Mouse (Mus musculus): Measurements from ENCODE around the gene Akap13. TPM values are rescaled to one million over a fixed set of nuclear protein-coding genes. Genes with fewer than 3 reads are reported as not detected.

Akap13 gene
- polyA plus RNA-seq, 1 experiment from 2014 or later = 33.4 TPM

DNA sequence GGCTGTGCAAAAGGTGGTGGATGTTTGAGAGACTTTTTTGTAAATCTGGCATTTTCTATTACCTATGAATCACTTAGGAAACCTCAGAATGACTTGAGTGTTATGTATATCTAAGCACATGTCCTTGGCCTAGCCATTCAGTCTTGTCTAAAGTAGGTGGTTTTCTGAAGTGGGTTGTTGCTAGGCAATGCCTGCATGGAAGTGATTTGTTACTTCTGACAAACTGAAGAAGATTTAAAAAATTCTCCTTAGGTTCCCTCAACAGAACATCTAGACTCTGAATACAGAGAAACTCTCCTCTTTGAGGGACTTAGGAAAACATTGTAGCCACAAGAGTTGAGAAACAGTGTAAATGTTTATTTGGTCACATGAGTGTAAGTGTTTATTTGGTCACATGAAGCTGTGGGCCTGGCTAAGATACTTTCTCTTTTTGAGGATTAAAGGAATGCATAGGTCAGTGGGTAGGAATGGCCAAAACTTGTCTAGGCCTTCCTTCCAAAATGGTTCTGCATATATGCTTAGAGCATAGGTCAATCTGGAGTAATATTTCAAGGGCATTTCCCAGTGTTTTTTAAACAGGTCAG, 8.3 kb downstream of the Akap13 start:
- no peak for DNase-seq
- no peaks in the 10 kb centered on the region for H3K9me3 ChIP-seq (replicated peaks)
- peaks cover 9% of the 10 kb centered on the region for H3K4me1 ChIP-seq (replicated peaks)
- no peak overlapping the region for H3K4me3 ChIP-seq (replicated peaks)
- no peak overlapping the region for H3K9ac ChIP-seq
- no peaks in the 10 kb centered on the region for H3K36me3 ChIP-seq
- H3K4me2 ChIP-seq = no peak overlapping the region
- H3K27me3 ChIP-seq = no peaks in the 10 kb centered on the region
- no peak overlapping the region for H3K27ac ChIP-seq
- no peak for ATAC-seq (ENCODE audit: low read depth)

- 70% methylated on average over 7 of the region's 7 CpGs for WGBS (ENCODE audit: insufficient replicate concordance)
- Histone ChIP-seq H3K4me1 (replicated peaks) (peaks cover 11% of the 10 kb centered on the region), H3K27me3 (no peaks in the 10 kb centered on the region), H3K27ac (no peak overlapping the region), H3K9ac (no peak overlapping the region), H3K4me2 (no peak overlapping the region), H3K4me3 (replicated peaks) (no peak overlapping the region), H3K9me3 (replicated peaks) (no peaks in the 10 kb centered on the region), H3K36me3 (no peaks in the 10 kb centered on the region)
- no peak for DNase-seq
- no peak for ATAC-seq (ENCODE audit: low read depth)
Measured at GRCm38 (mm10) chr7:75467791-75468190, 12.5 kb downstream of the Akap13 start.

- Histone ChIP-seq H3K27ac (0 out of 2 replicates have a peak overlapping the region, but pooled peaks have one; percentile 23), H3K27me3 (no peaks in the 10 kb centered on the region), H3K9me3 (replicated peaks) (no peaks in the 10 kb centered on the region), H3K9ac (no peak overlapping the region), H3K36me3 (no peaks in the 10 kb centered on the region), H3K4me1 (replicated peaks) (peaks cover 15% of the 10 kb centered on the region), H3K4me2 (no peak overlapping the region), H3K4me3 (replicated peaks) (no peak overlapping the region)
- 63% methylated on average over 7 of the region's 7 CpGs for WGBS (ENCODE audit: insufficient replicate concordance)
- DNase-seq (no peak), ATAC-seq (ENCODE audit: low read depth) (no peak)
Measured at GRCm38 (mm10) chr7:75470318-75470925, 15.1 kb downstream of the Akap13 start.

- Histone ChIP-seq H3K9ac (no peak overlapping the region), H3K4me1 (replicated peaks) (peaks cover 15% of the 10 kb centered on the region), H3K9me3 (replicated peaks) (no peaks in the 10 kb centered on the region), H3K36me3 (no peaks in the 10 kb centered on the region), H3K27me3 (no peaks in the 10 kb centered on the region), H3K4me2 (no peak overlapping the region), H3K27ac (no peak overlapping the region), H3K4me3 (replicated peaks) (no peak overlapping the region)
- DNase-seq = no peak
- no peak for ATAC-seq (ENCODE audit: low read depth)
- WGBS (ENCODE audit: insufficient replicate concordance) = 46% methylated on average over 7 of the region's 7 CpGs
Measured at GRCm38 (mm10) chr7:75472316-75473195, 17.2 kb downstream of the Akap13 start.

DNA sequence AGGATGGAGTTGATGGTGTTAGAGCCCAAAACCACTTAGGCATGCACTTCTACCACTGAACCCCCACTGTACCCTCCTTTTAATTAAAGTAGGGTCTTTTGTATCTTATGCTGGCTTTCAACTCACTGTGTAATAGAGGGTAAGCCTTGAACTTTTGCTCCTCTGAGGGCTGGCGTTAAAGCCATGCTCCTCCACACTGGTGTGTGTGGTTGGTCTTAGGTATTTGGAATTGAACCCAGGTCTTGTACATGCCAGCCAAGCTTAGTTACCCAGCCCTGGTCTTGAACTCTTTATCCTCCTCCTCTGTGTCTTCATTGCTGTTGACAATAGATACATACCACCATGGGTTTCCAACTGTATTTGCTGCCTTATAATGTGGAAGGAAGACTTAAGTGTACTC, 18.0 kb downstream of the Akap13 start:
- no peaks in the 10 kb centered on the region for H3K27me3 ChIP-seq
- H3K4me2 ChIP-seq = no peak overlapping the region
- no peaks in the 10 kb centered on the region for H3K36me3 ChIP-seq
- H3K4me3 ChIP-seq (replicated peaks) = no peak overlapping the region
- no peaks in the 10 kb centered on the region for H3K9me3 ChIP-seq (replicated peaks)
- H3K27ac ChIP-seq = no peak overlapping the region
- 63% methylated on average over 1 of the region's 1 CpGs for WGBS (ENCODE audit: insufficient replicate concordance)
- peaks cover 15% of the 10 kb centered on the region for H3K4me1 ChIP-seq (replicated peaks)
- no peak for ATAC-seq (ENCODE audit: low read depth)
- no peak for DNase-seq
- no peak overlapping the region for H3K9ac ChIP-seq

DNA sequence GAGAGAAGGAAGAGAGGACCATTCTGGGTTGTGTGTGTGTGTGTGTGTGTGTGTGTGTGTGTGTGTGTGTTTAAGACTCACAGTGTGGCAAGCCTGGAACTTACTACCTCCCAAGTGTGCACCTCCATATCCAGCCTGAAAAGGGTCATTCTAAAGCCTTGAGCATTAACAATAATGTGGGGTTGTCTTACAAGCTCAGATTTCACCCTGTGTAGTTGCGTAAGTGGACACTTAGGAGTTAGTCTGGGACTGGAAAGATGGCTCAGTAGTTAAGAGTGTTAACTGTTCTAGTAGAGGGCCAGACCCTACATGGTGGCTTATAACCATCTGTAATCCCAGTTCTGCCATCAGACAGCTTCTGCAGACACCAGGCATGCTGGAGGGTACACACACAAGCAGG, 18.7 kb downstream of the Akap13 start:
- no peak overlapping the region for H3K27ac ChIP-seq
- H3K9me3 ChIP-seq (replicated peaks) = no peaks in the 10 kb centered on the region
- no peak for ATAC-seq (ENCODE audit: low read depth)

GRCm38 (mm10) chr7:75474564-75475150, 19.3 kb downstream of the Akap13 start:
- H3K27ac ChIP-seq = no peak overlapping the region
- no peak for DNase-seq
- H3K4me3 ChIP-seq (replicated peaks) = no peak overlapping the region
- H3K4me2 ChIP-seq = no peak overlapping the region
- H3K4me1 ChIP-seq (replicated peaks) = peaks cover 15% of the 10 kb centered on the region
- H3K9ac ChIP-seq = no peak overlapping the region
- no peak for ATAC-seq (ENCODE audit: low read depth)
- H3K9me3 ChIP-seq (replicated peaks) = no peaks in the 10 kb centered on the region
- H3K27me3 ChIP-seq = no peaks in the 10 kb centered on the region
- H3K36me3 ChIP-seq = no peaks in the 10 kb centered on the region

More for the DNA sequence above, 18.7 kb downstream of the Akap13 start:
- H3K4me2 ChIP-seq = no peak overlapping the region
- no peak overlapping the region for H3K9ac ChIP-seq
- no peaks in the 10 kb centered on the region for H3K36me3 ChIP-seq
- no peak for DNase-seq
- peaks cover 15% of the 10 kb centered on the region for H3K4me1 ChIP-seq (replicated peaks)
- no peaks in the 10 kb centered on the region for H3K27me3 ChIP-seq
- WGBS (ENCODE audit: insufficient replicate concordance) = 79% methylated on average over 1 of the region's 1 CpGs
- no peak overlapping the region for H3K4me3 ChIP-seq (replicated peaks)

DNA sequence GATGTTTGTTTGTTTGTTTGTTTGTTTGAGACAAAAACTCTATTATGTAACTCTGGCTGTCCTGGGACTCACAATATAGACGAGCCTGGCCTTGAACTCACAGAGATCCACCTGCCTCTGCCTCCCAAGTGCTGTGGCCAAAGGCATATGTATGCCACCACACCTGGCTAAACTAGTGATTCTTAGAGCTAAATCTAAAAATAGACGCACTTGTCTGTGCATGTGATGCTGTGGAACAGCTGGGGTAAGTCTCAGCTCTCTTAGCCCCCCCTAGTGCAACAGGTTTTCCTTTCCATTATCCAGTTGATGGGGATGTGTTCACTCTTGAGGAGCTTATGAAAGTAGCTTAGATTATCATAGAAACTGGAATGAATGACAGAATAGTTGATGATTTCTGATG, 22.7 kb downstream of the Akap13 start:
- Histone ChIP-seq H3K4me1 (replicated peaks) (peaks cover 10% of the 10 kb centered on the region), H3K9ac (no peak overlapping the region), H3K4me3 (replicated peaks) (no peak overlapping the region), H3K27me3 (no peaks in the 10 kb centered on the region), H3K9me3 (replicated peaks) (no peaks in the 10 kb centered on the region), H3K4me2 (no peak overlapping the region), H3K27ac (no peak overlapping the region), H3K36me3 (no peaks in the 10 kb centered on the region)
- DNase-seq = no peak
- WGBS (ENCODE audit: insufficient replicate concordance) = 60% methylated on average over 2 of the region's 2 CpGs
- ATAC-seq (ENCODE audit: low read depth) = no peak

- H3K4me1 ChIP-seq (replicated peaks) = 0 out of 2 replicates have a peak, but pooled peaks cover 2% of the 10 kb centered on the region
- no peak overlapping the region for H3K27ac ChIP-seq
- WGBS (ENCODE audit: insufficient replicate concordance) = 67% methylated on average over 6 of the region's 6 CpGs
- no peak overlapping the region for H3K4me3 ChIP-seq (replicated peaks)
- H3K36me3 ChIP-seq = no peaks in the 10 kb centered on the region
- no peak overlapping the region for H3K4me2 ChIP-seq
- ATAC-seq (ENCODE audit: low read depth) (peak; percentile 83), DNase-seq (no peak)
- no peaks in the 10 kb centered on the region for H3K27me3 ChIP-seq
- H3K9ac ChIP-seq = no peak overlapping the region
- H3K9me3 ChIP-seq (replicated peaks) = no peaks in the 10 kb centered on the region
Measured at GRCm38 (mm10) chr7:75480721-75481426, 25.5 kb downstream of the Akap13 start.

- Histone ChIP-seq H3K9ac (no peak overlapping the region), H3K27me3 (no peaks in the 10 kb centered on the region), H3K9me3 (replicated peaks) (no peaks in the 10 kb centered on the region), H3K4me3 (replicated peaks) (no peak overlapping the region), H3K27ac (no peak overlapping the region; the same call in 1 of the 2 replicates), H3K4me2 (no peak overlapping the region), H3K4me1 (replicated peaks) (0 out of 2 replicates have a peak, but pooled peaks cover 2% of the 10 kb centered on the region), H3K36me3 (no peaks in the 10 kb centered on the region)
- 33% methylated on average over 2 of the region's 2 CpGs for WGBS (ENCODE audit: insufficient replicate concordance)
- no peak for DNase-seq
- no peak for ATAC-seq (ENCODE audit: low read depth)
Measured at GRCm38 (mm10) chr7:75486031-75486430, 30.7 kb downstream of the Akap13 start.

GRCm38 (mm10) chr7:75495941-75496441, 40.7 kb downstream of the Akap13 start:
- Histone ChIP-seq H3K4me1 (replicated peaks) (peaks cover 13% of the 10 kb centered on the region; the same call in 1 of the 2 replicates), H3K27me3 (no peaks in the 10 kb centered on the region), H3K4me3 (replicated peaks) (no peak overlapping the region), H3K36me3 (no peaks in the 10 kb centered on the region), H3K9me3 (replicated peaks) (no peaks in the 10 kb centered on the region), H3K9ac (no peak overlapping the region), H3K27ac (no peak overlapping the region), H3K4me2 (no peak overlapping the region)
- no peak for ATAC-seq (ENCODE audit: low read depth)
- no peak for DNase-seq
- WGBS (ENCODE audit: insufficient replicate concordance) = 66% methylated on average over 3 of the region's 3 CpGs

Data from liver, embryonic 13.5 days (tissue).